Mouse (Mus musculus) CD4-positive, CD25-positive, alpha-beta regulatory T cell, adult 9 weeks (primary cell): Measurements from ENCODE around the gene Mfn1. TPM values are rescaled to one million over a fixed set of nuclear protein-coding genes. Genes with fewer than 3 reads are reported as not detected.

Source experiments
- polyA plus RNA-seq: library from polyadenylated mRNA; unstranded; fragments of 100-300 nt; shearing (Covaris generic); gene quantifications from one replicate; pipeline ENCODE4 v1.2.1, GENCODE M21; 2017

Mfn1 gene
- 9.8 TPM for polyA plus RNA-seq

DNA sequence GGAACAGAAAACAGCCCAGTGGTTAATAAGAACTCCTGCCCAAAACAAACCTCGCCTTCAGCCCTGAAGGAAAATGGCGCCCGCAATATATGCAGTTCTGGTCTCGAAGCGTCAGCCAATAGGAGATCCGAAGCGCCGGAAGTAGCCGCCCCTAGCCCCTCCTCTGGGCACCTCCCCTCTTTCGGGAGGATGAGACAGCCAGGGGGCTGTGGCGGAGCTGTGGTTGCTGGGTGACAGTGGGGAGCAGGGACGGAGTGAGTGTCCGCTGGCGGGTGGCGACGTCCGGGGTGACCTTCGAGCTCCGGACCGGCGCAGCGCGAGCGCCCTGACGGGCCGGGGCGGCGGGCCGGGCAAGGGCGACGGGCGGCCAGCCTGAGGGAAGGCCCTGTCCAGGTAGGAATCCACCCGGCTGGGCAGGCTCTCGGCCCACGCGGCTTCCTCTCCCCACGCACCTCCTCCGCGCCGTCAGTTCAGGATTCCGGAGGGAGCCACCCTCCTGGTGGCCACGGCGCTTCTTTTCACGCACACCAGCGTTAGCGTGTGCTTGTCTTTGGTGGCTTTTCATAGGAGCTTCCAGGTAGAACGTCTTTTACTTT, at the start of gene Mfn1:
Gene Mfn1, plus strand, starts transcription at position 163 of the 596 bp plus-strand sequence.

DNA sequence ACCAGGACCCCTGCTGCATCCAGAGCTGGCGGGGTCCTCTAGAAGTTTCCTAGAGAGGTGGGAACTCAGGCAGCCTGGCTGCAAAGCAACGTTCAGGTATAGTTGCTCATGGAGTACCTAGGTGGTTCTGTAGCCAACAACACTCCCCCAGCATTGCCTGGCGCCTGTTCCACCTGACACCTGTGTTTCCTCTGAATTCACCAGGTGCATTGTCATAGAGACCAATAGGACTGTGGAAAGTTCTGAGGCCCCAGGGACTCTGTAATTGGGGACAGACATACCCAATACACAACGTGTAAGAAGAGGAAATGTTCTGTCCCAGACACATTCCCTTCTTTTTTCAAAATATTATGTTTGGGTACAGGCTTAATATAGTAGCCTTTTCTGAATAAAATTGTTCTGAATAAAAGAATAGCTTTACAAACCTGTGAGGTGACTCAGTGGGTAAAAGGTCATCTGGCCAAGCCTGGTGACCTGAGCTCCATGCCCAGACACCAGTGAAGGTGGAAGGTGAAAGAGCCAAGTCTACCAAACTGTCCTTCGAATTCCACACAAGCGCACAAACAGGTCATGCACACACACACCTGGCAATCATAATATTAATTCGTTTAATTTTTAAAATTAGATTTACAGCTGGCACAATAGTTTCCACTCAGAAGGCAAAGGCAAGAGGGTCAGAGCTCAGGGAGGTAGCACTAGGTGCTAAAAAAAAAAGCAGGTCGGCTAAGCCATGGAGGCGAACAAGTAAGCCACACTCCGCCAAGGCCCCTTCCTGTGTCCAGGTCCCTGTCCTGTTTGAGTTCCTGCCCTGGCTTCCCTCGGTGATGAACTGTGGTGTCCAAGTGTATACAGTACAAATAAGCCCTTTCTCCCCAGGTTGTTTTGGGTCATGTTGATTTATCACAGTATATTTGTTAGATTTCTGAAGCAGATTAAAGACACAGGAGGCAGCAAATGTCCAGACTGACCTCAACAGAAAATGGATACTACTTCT, 36.9 kb upstream of the Mfn1 start, which contains the start of gene Kcnmb3:
Gene Kcnmb3, minus strand, starts transcription at position 135 of the 994 bp plus-strand sequence.

DNA sequence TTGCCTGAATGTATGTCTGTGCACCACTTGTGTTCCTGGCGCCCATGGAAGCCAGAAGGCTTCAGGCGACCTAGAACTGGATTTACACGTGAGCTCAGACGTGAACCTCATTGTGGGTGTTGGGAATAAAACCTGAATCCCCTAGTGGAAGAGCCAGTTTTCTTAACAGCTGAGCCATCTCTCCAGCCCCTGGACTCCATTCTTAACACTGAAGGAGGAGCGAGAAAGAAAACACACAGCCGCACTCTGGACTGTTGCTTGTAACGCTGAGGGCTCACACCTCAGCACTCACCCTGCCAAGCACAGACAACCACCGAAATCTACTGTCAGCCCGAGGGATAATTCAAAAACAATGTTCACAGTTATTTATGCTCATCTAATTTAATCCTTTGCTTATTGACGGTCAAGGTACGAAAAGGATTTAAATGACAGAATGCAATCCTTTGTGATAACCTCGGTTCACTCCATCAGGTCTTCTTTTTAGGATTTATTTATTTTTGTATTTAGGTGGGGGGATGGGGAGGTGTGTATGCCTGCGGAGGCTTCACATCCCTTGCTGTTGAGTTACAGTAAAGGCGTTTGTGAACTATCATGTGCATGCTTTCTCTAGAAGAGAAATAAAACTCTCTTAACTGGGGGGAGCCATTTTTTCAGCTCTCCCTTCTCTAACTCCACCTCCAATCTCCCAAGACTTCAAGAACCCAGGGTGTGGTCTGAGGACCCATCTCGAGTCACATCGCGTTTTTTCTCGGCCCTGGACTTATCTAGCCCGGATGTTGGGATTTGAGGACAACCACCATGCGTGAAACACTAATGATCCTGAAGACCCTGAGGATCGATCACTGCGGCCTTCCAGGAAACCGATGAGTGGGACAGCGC, 19.5 kb upstream of the Mfn1 start, which contains the start of gene Zfp639:
Gene Zfp639, plus strand, starts transcription at position 764 of the 879 bp plus-strand sequence.

DNA sequence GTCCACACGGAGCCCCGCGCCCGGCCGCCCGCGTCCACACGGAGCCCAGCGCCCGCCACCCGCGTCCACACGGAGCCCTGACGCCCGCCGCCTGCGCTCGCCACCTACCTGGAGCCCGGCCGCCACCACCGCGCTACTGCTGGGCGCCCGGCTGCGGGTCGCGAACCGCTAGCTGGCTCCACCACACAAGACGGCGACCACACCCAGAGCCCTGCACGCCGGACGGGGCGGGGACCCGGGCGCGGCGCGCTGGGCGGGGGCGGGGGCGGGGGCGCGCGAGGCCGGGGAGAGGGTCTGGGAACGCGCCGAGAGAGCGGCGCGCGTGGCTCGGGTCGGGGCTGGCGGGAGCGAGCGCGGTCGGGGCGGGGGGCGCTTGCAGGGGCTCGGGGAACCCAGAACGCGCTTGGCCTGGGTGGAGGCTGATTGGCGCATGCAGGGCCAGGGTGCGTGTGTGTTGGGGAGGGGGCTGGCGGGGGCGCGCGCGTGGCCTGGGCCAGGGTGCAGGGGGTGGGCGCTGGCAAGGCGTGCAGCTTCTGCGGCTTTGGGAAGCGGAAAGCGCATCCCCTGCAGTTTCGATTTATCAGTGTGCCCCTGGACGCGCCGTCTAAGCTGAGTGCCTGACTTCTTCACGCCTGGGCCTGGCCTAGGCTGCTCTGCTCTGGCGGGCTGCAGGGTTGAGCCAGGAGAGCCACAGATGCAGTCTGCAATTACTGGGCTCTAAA, 87.2 kb downstream of the Mfn1 start, which contains the start of gene Gnb4:
Gene Gnb4, minus strand, starts transcription at position 255 of the 722 bp plus-strand sequence.

Other genes with a start within 250 kb of the Mfn1 start
- gene Zmat3, start 163.5 kb upstream of the Mfn1 start, polyA plus RNA-seq: 2.4 TPM
- 8.6 TPM for gene Pik3ca, start 131.8 kb upstream of the Mfn1 start, polyA plus RNA-seq
- gene Kcnmb3, start 37.2 kb upstream of the Mfn1 start, polyA plus RNA-seq: 0.42 TPM
- 34.1 TPM for gene Zfp639, start 19.2 kb upstream of the Mfn1 start, polyA plus RNA-seq
- gene Gnb4, start 87.1 kb downstream of the Mfn1 start, polyA plus RNA-seq: 11.4 TPM
- 117 TPM for gene Actl6a, start 176.8 kb downstream of the Mfn1 start, polyA plus RNA-seq
- gene Ndufb5, start 207.5 kb downstream of the Mfn1 start, polyA plus RNA-seq: 205 TPM
- 27.0 TPM for gene Mrpl47, start 208.1 kb downstream of the Mfn1 start, polyA plus RNA-seq